8 mouse cellular contexts compared by ENCODE assay signal in the genomic region with DNA sequence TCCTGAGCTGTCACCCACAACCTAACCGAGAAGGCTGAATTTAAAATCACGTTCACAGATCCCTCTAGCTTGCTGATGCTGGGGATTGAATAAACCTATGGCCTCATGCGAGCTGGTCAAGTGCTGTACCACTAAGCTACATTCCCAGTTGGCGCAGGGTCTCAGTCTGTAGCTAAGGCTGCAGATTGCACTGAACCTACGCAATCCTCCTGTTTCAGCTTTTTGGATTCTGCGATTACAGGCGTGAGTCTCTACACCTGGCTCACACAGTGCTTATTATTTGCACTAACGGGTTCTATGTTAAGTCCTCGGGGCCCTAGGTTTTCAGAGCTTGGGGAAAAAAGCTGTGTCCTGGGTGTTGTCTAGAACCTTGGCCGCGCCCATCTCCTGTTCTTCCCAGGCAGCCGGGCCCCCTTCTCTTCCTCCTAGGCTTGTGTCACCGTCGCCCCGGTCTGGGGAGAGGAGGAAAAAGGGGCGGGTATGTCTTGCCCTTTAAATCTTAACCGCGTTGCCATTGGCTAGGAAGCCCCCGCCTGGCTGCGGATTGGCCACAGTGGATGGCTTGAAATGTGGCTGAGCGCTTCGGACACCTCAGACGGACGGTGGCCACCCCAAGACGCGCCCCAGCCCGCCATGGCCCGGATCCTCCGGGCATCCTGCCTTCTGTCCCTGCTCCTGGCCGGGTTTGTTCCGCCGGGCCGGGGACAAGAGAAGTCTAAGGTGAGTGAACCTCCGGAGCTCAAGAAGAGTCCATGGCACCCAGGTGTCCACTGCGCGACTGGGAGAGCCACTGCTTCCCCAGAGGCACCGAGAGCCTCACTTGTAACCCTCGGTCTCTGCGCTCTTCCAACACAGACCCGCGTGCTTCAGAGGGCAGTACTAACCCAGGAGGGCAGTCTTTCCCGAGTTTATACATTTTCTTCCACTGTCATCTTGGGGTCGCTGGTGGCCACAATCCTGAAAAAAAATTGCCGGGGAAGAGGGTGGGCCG. TPM values are rescaled to one million over a fixed set of nuclear protein-coding genes. Genes with fewer than 3 reads are reported as not detected.
DNase-seq lines count a peak whose midpoint lies in the region; ATAC-seq lines count a peak whose summit lies in the region.

A gene (plus strand): TSS at position 121 of the 991 bp plus-strand sequence.

- ATAC-seq in hematopoietic stem cell, adult 5-6 weeks (replicated peaks in 1 of 2; ENCODE audit: insufficient read depth in 1 of 2, low FRiP score in 2 of 2, low TSS enrichment in 1 of 2, low read depth in 1 of 2, poor library complexity in 2 of 2, severe bottlenecking in 2 of 2) = peak; percentile 50 to 77; a peak in 3 of 4 replicates

- DNase-seq in adrenal gland, adult 18-20 months (ENCODE audit: low spot score in 2 of 2) = peak; percentile 62 to 73
- peak; percentile 78 for DNase-seq in cerebellum, adult 9-10 months
- DNase-seq in frontal cortex, adult 2 months (ENCODE audit: extremely low spot score in 1 of 2, low spot score in 1 of 2) = peak in 1 of 2 experiments; percentile 64
- DNase-seq in layer of hippocampus, postnatal 14 days (ENCODE audit: low spot score in 2 of 2) = peak; percentile 26 to 47
- DNase-seq in lung, postnatal 14 days = peak; percentile 83
- peak; percentile 37 to 46 for DNase-seq in right cerebral cortex, adult 2 months (ENCODE audit: low spot score in 2 of 2)
- DNase-seq in adipocyte (ENCODE audit: low spot score) = no peak

RNA-seq across cellular contexts. Expression of the gene that starts here (rescaled TPM):
- 100 to 1,000 TPM; 218 to 375 TPM for total RNA-seq in adrenal gland, adult 18-20 months (2021)
- 11.7 and 14.9 TPM in 2 replicates for polyA plus RNA-seq in frontal cortex, adult 2 months (2012; rRNA removed)
- 0.19 TPM in 1 of 2 replicates, not detected in the other for total RNA-seq in hematopoietic stem cell, adult 5-6 weeks (2017)
- total RNA-seq in layer of hippocampus, postnatal 14 days (2021) = 1 to 10 TPM; 4.3 to 5.8 TPM

Comparison
In these comparisons a context has a peak if more than half of its experiments do, and no peak if none do; other contexts are left out.
1. RNA of the gene that starts here (total RNA-seq): 218 to 375 TPM in adrenal gland, adult 18-20 months; 4.3 to 5.8 TPM in layer of hippocampus, postnatal 14 days and 0.19 TPM in hematopoietic stem cell, adult 5-6 weeks; every median in the first group is over 10 times any median in the second.
2. Peak in ATAC-seq in hematopoietic stem cell, adult 5-6 weeks; RNA of the gene not detected or under 1 TPM.